Mouse (Mus musculus) ES-Bruce4 (cell line): ENCODE data around the gene Pepd. TPM values are rescaled to one million over a fixed set of nuclear protein-coding genes. Genes with fewer than 3 reads are reported as not detected.

ENCODE experiments used
- H3K27ac ChIP-seq: 2 replicates; pipeline ENCODE4 v1.5.1; 2012; ENCODE audit warnings: low read length, inconsistent platforms; ENCODE audit not compliant: insufficient read depth
- H3K27me3 ChIP-seq: 2 replicates; pipeline ENCODE4 v1.6.1; 2012; ENCODE audit warnings: mild to moderate bottlenecking, low read length, inconsistent platforms; ENCODE audit not compliant: control insufficient read depth, poor library complexity, insufficient read depth, severe bottlenecking
- H3K36me3 ChIP-seq: 2 replicates; pipeline ENCODE4 v1.6.1; 2012; ENCODE audit warnings: inconsistent platforms, mild to moderate bottlenecking, low read length, moderate library complexity; ENCODE audit not compliant: control insufficient read depth, poor library complexity, insufficient read depth, severe bottlenecking
- H3K4me1 ChIP-seq: one replicate; pipeline ENCODE4 v1.8.1; 2011; ENCODE audit warnings: low read length; ENCODE audit not compliant: control insufficient read depth, insufficient read depth
- H3K4me3 ChIP-seq: 2 replicates; pipeline ENCODE4 v1.5.1; 2011; ENCODE audit warnings: low read depth, mild to moderate bottlenecking, low read length
- H3K9ac ChIP-seq: 2 replicates; pipeline ENCODE4 v1.6.1; 2012; ENCODE audit warnings: low read depth, mild to moderate bottlenecking, inconsistent platforms; ENCODE audit not compliant: poor library complexity, severe bottlenecking
- H3K9me3 ChIP-seq: replicated peaks from 2 replicates; pipeline ENCODE4 v1.6.1; 2012; ENCODE audit warnings: mild to moderate bottlenecking, low read length, inconsistent platforms; ENCODE audit not compliant: control insufficient read depth, poor library complexity, insufficient read depth, severe bottlenecking
- CTCF ChIP-seq: IDR thresholded peaks from one replicate; pipeline ENCODE4 v1.8.1; 2011; ENCODE audit warnings: low read depth, low read length
- EP300 ChIP-seq: IDR thresholded peaks from 2 replicates; pipeline ENCODE4 v1.6.1; 2011; ENCODE audit warnings: low read depth, low read length; ENCODE audit not compliant: insufficient read depth
- POLR2A ChIP-seq: IDR thresholded peaks from one replicate; pipeline ENCODE4 v1.8.1; 2011; ENCODE audit warnings: low read length; ENCODE audit not compliant: insufficient read depth
- polyA plus RNA-seq: library from polyadenylated mRNA; stranded (reverse); fragments of >200 nt; gene quantifications from 2 replicates; pipeline ENCODE4 v1.2.4, GENCODE M21; 2011; ENCODE audit warnings: low read depth; ENCODE audit not compliant: missing spikeins, insufficient read depth, insufficient read length

The Pepd gene
- polyA plus RNA-seq, 1 experiment: 17.7 TPM

DNA sequence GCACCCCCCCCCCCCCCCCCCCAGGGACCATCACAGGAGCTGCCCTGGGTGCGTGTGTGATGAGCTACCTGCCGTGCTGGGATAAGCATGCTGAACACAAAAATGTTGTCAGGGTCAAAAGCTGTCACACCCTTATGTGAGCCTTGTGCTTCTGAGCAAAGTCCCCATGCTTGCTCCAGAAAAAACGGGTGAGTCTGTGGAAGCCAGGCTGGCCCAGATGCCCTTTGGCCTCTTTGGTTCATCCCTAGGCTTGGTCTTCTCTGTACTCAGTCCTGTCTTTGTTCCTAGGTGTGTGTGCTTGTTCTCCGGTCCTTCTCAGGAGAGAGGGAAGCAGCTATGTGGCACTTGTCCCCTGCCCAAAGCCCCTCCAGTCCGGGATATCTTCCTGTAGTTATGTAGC is 3.4 kb downstream of the Pepd start:
- Histone ChIP-seq H3K9me3 (no peaks in the 10 kb centered on the region), H3K27me3 (no peaks in the 10 kb centered on the region), H3K4me3 (no peak overlapping the region), H3K27ac (no peak overlapping the region), H3K4me1 (no peaks in the 10 kb centered on the region), H3K9ac (no peak overlapping the region), H3K36me3 (no peaks in the 10 kb centered on the region)
- TF ChIP-seq EP300 (no peak), POLR2A (no peak), CTCF (no peak)

- H3K9ac ChIP-seq: no peak overlapping the region
- no peak overlapping the region for H3K27ac ChIP-seq
- TF ChIP-seq CTCF (no peak), POLR2A (no peak), EP300 (no peak)
- no peak overlapping the region for H3K4me3 ChIP-seq
- no peaks in the 10 kb centered on the region for H3K27me3 ChIP-seq
- no peaks in the 10 kb centered on the region for H3K36me3 ChIP-seq
- H3K4me1 ChIP-seq: no peaks in the 10 kb centered on the region
- H3K9me3 ChIP-seq: no peaks in the 10 kb centered on the region
These were observed 5.4 kb downstream of the Pepd start for GRCm38 (mm10) chr7:34917558-34917957.

- Histone ChIP-seq H3K36me3 (no peaks in the 10 kb centered on the region), H3K9ac (no peak overlapping the region), H3K27me3 (no peaks in the 10 kb centered on the region), H3K9me3 (no peaks in the 10 kb centered on the region), H3K4me3 (no peak overlapping the region), H3K4me1 (no peaks in the 10 kb centered on the region), H3K27ac (no peak overlapping the region)
- TF ChIP-seq CTCF: no peak
- TF ChIP-seq POLR2A: no peak
- no peak for TF ChIP-seq EP300
These were observed 5.8 kb downstream of the Pepd start for GRCm38 (mm10) chr7:34917998-34918397.

DNA sequence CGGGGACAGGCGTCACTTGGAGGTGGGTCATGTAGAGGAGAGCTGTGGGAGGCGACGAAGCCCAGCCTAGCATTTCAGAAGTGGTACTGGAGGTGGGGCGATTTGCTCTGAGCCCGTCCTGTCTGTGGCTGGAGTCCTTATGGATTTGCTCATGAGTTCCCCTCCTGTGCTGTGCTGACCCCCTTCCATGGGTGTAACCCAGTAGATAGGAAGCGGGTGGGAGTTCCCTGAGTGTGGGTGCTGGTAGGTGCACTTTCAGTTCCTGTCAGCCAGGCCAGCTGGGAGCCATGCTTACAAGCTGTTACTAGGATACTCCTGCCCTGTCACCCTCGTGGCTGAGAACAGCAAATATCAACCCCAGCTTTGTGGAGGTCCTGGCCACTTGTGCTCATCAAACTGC is 6.2 kb downstream of the Pepd start:
- Histone ChIP-seq H3K4me1 (no peaks in the 10 kb centered on the region), H3K27ac (no peak overlapping the region), H3K27me3 (no peaks in the 10 kb centered on the region), H3K36me3 (no peaks in the 10 kb centered on the region), H3K9ac (no peak overlapping the region), H3K9me3 (no peaks in the 10 kb centered on the region), H3K4me3 (no peak overlapping the region)
- TF ChIP-seq CTCF (no peak), POLR2A (no peak), EP300 (no peak)

- Histone ChIP-seq H3K4me3 (no peak overlapping the region), H3K27me3 (no peaks in the 10 kb centered on the region), H3K9me3 (no peaks in the 10 kb centered on the region), H3K9ac (no peak overlapping the region), H3K4me1 (no peaks in the 10 kb centered on the region), H3K27ac (no peak overlapping the region), H3K36me3 (no peaks in the 10 kb centered on the region)
- no peak for TF ChIP-seq CTCF
- TF ChIP-seq POLR2A: no peak
- TF ChIP-seq EP300: no peak
These were observed 6.9 kb downstream of the Pepd start for GRCm38 (mm10) chr7:34919054-34919453.

GRCm38 (mm10) chr7:34919809-34920208 is 7.6 kb downstream of the Pepd start:
- Histone ChIP-seq H3K36me3 (no peaks in the 10 kb centered on the region), H3K4me1 (no peaks in the 10 kb centered on the region), H3K4me3 (no peak overlapping the region), H3K9ac (no peak overlapping the region), H3K27ac (no peak overlapping the region), H3K9me3 (no peaks in the 10 kb centered on the region), H3K27me3 (no peaks in the 10 kb centered on the region)
- TF ChIP-seq CTCF: peak; percentile 100
- TF ChIP-seq EP300: no peak
